18 mouse cellular contexts compared by ENCODE assay signal in genomic region chr11:19827996-19828395, GRCm38 (mm10).
A peak's percentile ranks its signal among the peaks of the same experiment; 100 is the strongest.
DNase-seq lines count a peak whose midpoint lies in the region; ATAC-seq lines count a peak whose summit lies in the region.
"Had no signal": no experiment of that assay in that cellular context is flagged by ENCODE, and none has a peak within 500 bp of the region (broad histone marks: within the 10 kb centered on the region; RNA-seq: fewer than 3 reads in every experiment).

No protein-coding gene starts in this region.

- no peaks in the 10 kb centered on the region for H3K9me3 ChIP-seq in lung, embryonic 16.5 days (ENCODE audit: control insufficient read depth, low read length)
- H3K9me3 ChIP-seq in kidney, embryonic 16.5 days (ENCODE audit: low read length): no peaks in the 10 kb centered on the region
- H3K9me3 ChIP-seq: forebrain, embryonic 13.5 days; heart, embryonic 13.5 days had no signal

- WGBS in lung, embryonic 16.5 days: 51% methylated on average over 11 of the region's 11 CpGs
- 44% methylated on average over 11 of the region's 11 CpGs for WGBS in kidney, embryonic 16.5 days

- intact Hi-C loops in heart, postnatal 25 days (cut with DNase I): loop anchor here (5.0 to 10.0 kb wide), 2 partner anchors 574 to 917 kb away; partner anchors contain the start of gene Aftph

- peak overlapping the region; percentile 40 for H3K27ac ChIP-seq in lung, embryonic 16.5 days (ENCODE audit: low read length)
- H3K27ac ChIP-seq in kidney, embryonic 16.5 days (ENCODE audit: low read length): 0 out of 2 replicates have a peak overlapping the region, but pooled peaks have one; percentile 27
- H3K27ac ChIP-seq: forebrain, embryonic 13.5 days; heart, embryonic 13.5 days had no signal

- no peak overlapping the region for H3K4me2 ChIP-seq in lung, embryonic 16.5 days (ENCODE audit: low read depth, low read length)
- H3K4me2 ChIP-seq in kidney, embryonic 16.5 days (replicated peaks; ENCODE audit: low read depth, low read length): no peak overlapping the region
- H3K4me2 ChIP-seq: forebrain, embryonic 13.5 days; heart, embryonic 13.5 days had no signal

- ATAC-seq in lung, embryonic 16.5 days (ENCODE audit: low read depth): peak; percentile 40
- ATAC-seq in kidney, embryonic 16.5 days (ENCODE audit: low FRiP score, low TSS enrichment): peak; percentile 24; the same call in 1 of the 2 replicates
- ATAC-seq: forebrain, embryonic 13.5 days; Patski had no signal

- no peaks in the 10 kb centered on the region for H3K36me3 ChIP-seq in lung, embryonic 16.5 days (ENCODE audit: control insufficient read depth, insufficient read depth, low read length)
- H3K36me3 ChIP-seq in kidney, embryonic 16.5 days (ENCODE audit: insufficient read depth, low read length): no peaks in the 10 kb centered on the region
- H3K36me3 ChIP-seq: heart, embryonic 13.5 days had no signal

- H3K4me1 ChIP-seq in lung, embryonic 16.5 days (replicated peaks; ENCODE audit: control insufficient read depth, insufficient read depth, low read length): peaks cover 17% of the 10 kb centered on the region
- H3K4me1 ChIP-seq in kidney, embryonic 16.5 days (ENCODE audit: insufficient read depth, low read length): peaks cover 18% of the 10 kb centered on the region; the same call in 1 of the 2 replicates
- H3K4me1 ChIP-seq: forebrain, embryonic 13.5 days had no signal

- peak; percentile 41 for DNase-seq in embryo, embryonic 10 days (ENCODE audit: low spot score)
- no peak for DNase-seq in embryo, embryonic 9.5 days (ENCODE audit: extremely low spot score)
- no peak for DNase-seq in lung, postnatal 25 days (ENCODE audit: low spot score)
- peak; percentile 5 for DNase-seq in lung, postnatal 14 days
- no peak for DNase-seq in heart, adult 8-10 months (ENCODE audit: low spot score)
- DNase-seq in heart, postnatal 25 days (ENCODE audit: low spot score): no peak
- DNase-seq: adrenal gland, postnatal 36 days; cerebellum, postnatal 14 days; heart, postnatal 4 days; midbrain, embryonic 14.5 days; right cerebral cortex, postnatal 4 days; thymus, postnatal 36 days had no signal

- no peaks in the 10 kb centered on the region for H3K27me3 ChIP-seq in lung, embryonic 16.5 days (ENCODE audit: control insufficient read depth, insufficient read depth, low read depth, low read length)
- no peaks in the 10 kb centered on the region for H3K27me3 ChIP-seq in kidney, embryonic 16.5 days (ENCODE audit: insufficient read depth, low read length)
- H3K27me3 ChIP-seq: Patski had no signal

- H3K9ac ChIP-seq in lung, embryonic 16.5 days (ENCODE audit: low read length): no peak overlapping the region
- H3K9ac ChIP-seq in kidney, embryonic 16.5 days (replicated peaks; ENCODE audit: low read length): no peak overlapping the region
- H3K9ac ChIP-seq: forebrain, embryonic 13.5 days; heart, embryonic 13.5 days had no signal

- no peak overlapping the region for H3K4me3 ChIP-seq in lung, embryonic 16.5 days (ENCODE audit: low read length)
- no peak overlapping the region for H3K4me3 ChIP-seq in kidney, embryonic 16.5 days (ENCODE audit: low read length)
- H3K4me3 ChIP-seq: forebrain, embryonic 13.5 days; heart, embryonic 13.5 days; myocyte had no signal

Comparison
In these comparisons a context has a peak if more than half of its experiments do, and no peak if none do; other contexts are left out.
1. DNase-seq: peak in embryo, embryonic 10 days (single experiment) and lung, postnatal 14 days (single experiment); none in embryo, embryonic 9.5 days (single experiment), lung, postnatal 25 days (single experiment), heart, adult 8-10 months (single experiment) and heart, postnatal 25 days (single experiment).